Comparison of ENCODE assay signal across 8 mouse cellular contexts in the genomic region with DNA sequence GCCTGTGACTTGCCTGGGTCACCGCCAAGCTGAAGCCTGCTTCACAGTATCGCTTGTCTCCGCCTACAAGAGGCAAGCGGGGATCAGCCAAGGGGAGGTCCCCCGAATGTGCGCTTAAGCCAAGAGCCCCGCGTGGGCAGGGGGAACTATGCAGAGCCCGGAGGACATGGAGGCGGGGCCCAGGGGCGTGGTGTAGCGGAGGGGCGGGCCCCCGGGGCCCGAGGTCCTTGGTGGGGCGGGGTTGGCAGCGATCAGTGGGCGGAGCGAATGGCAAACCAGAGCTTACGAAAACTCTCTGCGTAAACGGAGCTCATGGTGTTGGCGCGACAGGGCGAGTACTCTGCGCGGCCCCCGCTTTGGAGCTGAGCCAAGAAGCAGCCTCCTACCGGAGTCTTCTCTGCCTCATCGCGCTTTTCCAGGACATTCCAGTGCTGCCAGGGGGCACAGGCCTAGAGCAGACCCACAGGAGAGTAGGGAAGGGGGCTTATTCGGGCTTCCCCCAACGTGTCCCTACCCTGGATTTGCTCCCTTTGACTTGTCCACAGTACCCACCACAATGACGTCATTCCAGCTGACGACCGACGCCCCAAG. TPM values are rescaled to one million over a fixed set of nuclear protein-coding genes. Genes with fewer than 3 reads are reported as not detected.
A peak's percentile ranks its signal among the peaks of the same experiment; 100 is the strongest.
DNase-seq lines count a peak whose midpoint lies in the region; ATAC-seq and TF ChIP-seq lines count a peak whose summit lies in the region.

No protein-coding gene starts in this region.

- no peaks in the 10 kb centered on the region for H3K9me3 ChIP-seq in forebrain, embryonic 10.5 days
- no peaks in the 10 kb centered on the region for H3K9me3 ChIP-seq in heart, embryonic 15.5 days (replicated peaks)
- H3K9me3 ChIP-seq in liver, embryonic 14.5 days (ENCODE audit: control insufficient read depth, low read length), result no peaks in the 10 kb centered on the region
- no peaks in the 10 kb centered on the region for H3K9me3 ChIP-seq in neural tube, embryonic 11.5 days (ENCODE audit: control insufficient read depth, low read length)
- no peaks in the 10 kb centered on the region for H3K9me3 ChIP-seq in stomach, postnatal 0 days (ENCODE audit: control insufficient read depth, low read length)

- under 1% methylated on average over 37 of the region's 37 CpGs for WGBS in forebrain, embryonic 10.5 days
- WGBS in heart, embryonic 15.5 days, result under 1% methylated on average over 37 of the region's 37 CpGs
- WGBS in liver, embryonic 14.5 days (ENCODE audit: insufficient replicate concordance), result under 1% methylated on average over 37 of the region's 37 CpGs
- under 1% methylated on average over 37 of the region's 37 CpGs for WGBS in neural tube, embryonic 11.5 days
- 0% methylated on average over 36 of the region's 37 CpGs for WGBS in stomach, postnatal 0 days

- peak overlapping the region; percentile 60 for H3K4me3 ChIP-seq in forebrain, embryonic 10.5 days
- H3K4me3 ChIP-seq in heart, embryonic 15.5 days, result peak overlapping the region; percentile 52
- peak overlapping the region; percentile 37 to 52 for H3K4me3 ChIP-seq in liver, embryonic 14.5 days (ENCODE audit: insufficient read depth in 1 of 2, low read depth in 2 of 2, low read length in 2 of 2)
- peak overlapping the region; percentile 23 for H3K4me3 ChIP-seq in neural tube, embryonic 11.5 days (ENCODE audit: low read depth, low read length)
- peak overlapping the region; percentile 40 for H3K4me3 ChIP-seq in stomach, postnatal 0 days (ENCODE audit: low read depth, low read length)

- H3K4me2 ChIP-seq in heart, embryonic 15.5 days, result peak overlapping the region; percentile 89
- H3K4me2 ChIP-seq in liver, embryonic 14.5 days (ENCODE audit: low read depth), result peak overlapping the region; percentile 67
- peak overlapping the region; percentile 51 for H3K4me2 ChIP-seq in neural tube, embryonic 11.5 days (ENCODE audit: low read depth)
- H3K4me2 ChIP-seq in stomach, postnatal 0 days (replicated peaks; ENCODE audit: low read depth), result peak overlapping the region; percentile 80

- peak overlapping the region; percentile 79 for H3K27ac ChIP-seq in forebrain, embryonic 10.5 days
- peak overlapping the region; percentile 77 for H3K27ac ChIP-seq in heart, embryonic 15.5 days
- no peak overlapping the region for H3K27ac ChIP-seq in liver, embryonic 14.5 days
- no peak overlapping the region for H3K27ac ChIP-seq in neural tube, embryonic 11.5 days (ENCODE audit: low read depth, low read length)
- peak overlapping the region; percentile 91 for H3K27ac ChIP-seq in stomach, postnatal 0 days (replicated peaks)

- peak overlapping the region; percentile 58; the same call in 1 of the 2 replicates for H3K9ac ChIP-seq in heart, embryonic 15.5 days
- H3K9ac ChIP-seq in liver, embryonic 14.5 days (replicated peaks), result peak overlapping the region; percentile 23
- H3K9ac ChIP-seq in neural tube, embryonic 11.5 days (ENCODE audit: low read length), result peak overlapping the region; percentile 10; the same call in 1 of the 2 replicates
- peak overlapping the region; percentile 54 for H3K9ac ChIP-seq in stomach, postnatal 0 days (ENCODE audit: low read length)

- peaks cover 29% of the 10 kb centered on the region for H3K4me1 ChIP-seq in forebrain, embryonic 10.5 days
- peaks cover 35% of the 10 kb centered on the region for H3K4me1 ChIP-seq in heart, embryonic 15.5 days (replicated peaks)
- peaks cover 22 to 39% of the 10 kb centered on the region in 2 experiments for H3K4me1 ChIP-seq in liver, embryonic 14.5 days (replicated peaks; ENCODE audit: control insufficient read depth in 2 of 2, insufficient read depth in 2 of 2, low read length in 1 of 2)
- H3K4me1 ChIP-seq in neural tube, embryonic 11.5 days (ENCODE audit: control insufficient read depth, insufficient read depth, low read length), result no peaks in the 10 kb centered on the region
- H3K4me1 ChIP-seq in stomach, postnatal 0 days (replicated peaks; ENCODE audit: control insufficient read depth, insufficient read depth), result peaks cover 6% of the 10 kb centered on the region

- H3K27me3 ChIP-seq in forebrain, embryonic 10.5 days (ENCODE audit: poor library complexity, severe bottlenecking), result peaks cover 60% of the 10 kb centered on the region
- H3K27me3 ChIP-seq in heart, embryonic 15.5 days, result no peaks in the 10 kb centered on the region
- no peaks in the 10 kb centered on the region for H3K27me3 ChIP-seq in liver, embryonic 14.5 days (ENCODE audit: control insufficient read depth, insufficient read depth, low read length)
- H3K27me3 ChIP-seq in neural tube, embryonic 11.5 days (ENCODE audit: control insufficient read depth, insufficient read depth, low read length), result 0 out of 2 replicates have a peak, but pooled peaks cover 2% of the 10 kb centered on the region
- no peaks in the 10 kb centered on the region for H3K27me3 ChIP-seq in stomach, postnatal 0 days (ENCODE audit: control insufficient read depth, insufficient read depth, low read length)

- TF ChIP-seq EP300 in liver, embryonic 14.5 days (IDR thresholded peaks at IDR 0.05; ENCODE audit: low read depth), result no peak
- no peak for TF ChIP-seq EP300 in stomach, postnatal 0 days (optimal IDR thresholded peaks at IDR 0.05)

- no peaks in the 10 kb centered on the region for H3K36me3 ChIP-seq in forebrain, embryonic 10.5 days (replicated peaks)
- H3K36me3 ChIP-seq in heart, embryonic 15.5 days, result no peaks in the 10 kb centered on the region
- H3K36me3 ChIP-seq in liver, embryonic 14.5 days (replicated peaks; ENCODE audit: control insufficient read depth, insufficient read depth, low read depth), result no peaks in the 10 kb centered on the region
- no peaks in the 10 kb centered on the region for H3K36me3 ChIP-seq in neural tube, embryonic 11.5 days (ENCODE audit: control insufficient read depth, insufficient read depth, low read length)
- no peaks in the 10 kb centered on the region for H3K36me3 ChIP-seq in stomach, postnatal 0 days (ENCODE audit: control insufficient read depth, insufficient read depth, low read length)

- DNase-seq in CD8-positive naive resting alpha-beta T cell, adult 2 months (ENCODE audit: low read depth in 2 of 2, low spot score in 2 of 2), result peak; percentile 79 to 90
- peak; percentile 92 for DNase-seq in c-Kit-positive CD71-negative TER-119-negative erythroid progenitor cells, embryonic 14.5 days (ENCODE audit: low read depth)
- peak; percentile 91 for DNase-seq in forebrain, embryonic 10.5 days (ENCODE audit: extremely low spot score, low spot score)
- DNase-seq in kidney, postnatal 25 days, result peak; percentile 98
- peak; percentile 77 to 84 (median 82) for DNase-seq in liver, embryonic 14.5 days (ENCODE audit: low read depth in 3 of 3, low spot score in 3 of 3)
- peak; percentile 91 for DNase-seq in neural tube, embryonic 11.5 days (ENCODE audit: low spot score)
- DNase-seq in stomach, postnatal 0 days (ENCODE audit: low spot score), result peak; percentile 99

- no peak for TF ChIP-seq CTCF in liver, embryonic 14.5 days (IDR thresholded peaks at IDR 0.05; ENCODE audit: low read depth)
- no peak for TF ChIP-seq CTCF in stomach, postnatal 0 days (IDR thresholded peaks at IDR 0.05; ENCODE audit: low read depth)

- peak; percentile 95 for ATAC-seq in heart, embryonic 15.5 days (replicated peaks; ENCODE audit: insufficient number of reproducible peaks, insufficient read depth, low FRiP score, low read depth)
- peak; percentile 82 for ATAC-seq in liver, embryonic 14.5 days (ENCODE audit: insufficient read depth)
- ATAC-seq in neural tube, embryonic 11.5 days (ENCODE audit: insufficient read depth, low FRiP score, low TSS enrichment), result peak; percentile 79
- ATAC-seq in stomach, postnatal 0 days (ENCODE audit: low FRiP score, low TSS enrichment), result peak; percentile 95

RNA-seq across cellular contexts. Expression of gene Itga2b, which starts 2.8 kb away (rescaled TPM):
- polyA plus RNA-seq in forebrain, embryonic 10.5 days (2016; fragmentation: Nextera tagmentation; extraction: Ambion mirVana), result 5.0 and 6.4 TPM in 2 replicates
- polyA plus RNA-seq in heart, embryonic 15.5 days (2015; fragmentation: Nextera tagmentation; extraction: Ambion mirVana), result 8.7 TPM in 2 replicates
- polyA plus RNA-seq in liver, embryonic 14.5 days (2012; rRNA removed), result 28.4 and 35.4 TPM in 2 replicates
- polyA plus RNA-seq in liver, embryonic 14.5 days (2014; fragmentation: Nextera tagmentation; extraction: Ambion mirVana), result 20.0 and 27.3 TPM in 2 replicates
- polyA plus RNA-seq in neural tube, embryonic 11.5 days (2014; fragmentation: Nextera tagmentation; extraction: Ambion mirVana), result 5.3 and 6.1 TPM in 2 replicates
- 5.4 and 6.5 TPM in 2 replicates for polyA plus RNA-seq in stomach, postnatal 0 days (2015; fragmentation: Nextera tagmentation; extraction: Ambion mirVana)

RNA-seq across cellular contexts. Expression of gene Fam171a2, which starts 19.7 kb away (rescaled TPM):
- polyA plus RNA-seq in forebrain, embryonic 10.5 days (2016; fragmentation: Nextera tagmentation; extraction: Ambion mirVana), result 2.2 and 2.8 TPM in 2 replicates
- polyA plus RNA-seq in heart, embryonic 15.5 days (2015; fragmentation: Nextera tagmentation; extraction: Ambion mirVana), result 2.7 and 5.7 TPM in 2 replicates
- polyA plus RNA-seq in liver, embryonic 14.5 days (2012; rRNA removed), result 1.6 and 2.0 TPM in 2 replicates
- 0.17 and 0.35 TPM in 2 replicates for polyA plus RNA-seq in liver, embryonic 14.5 days (2014; fragmentation: Nextera tagmentation; extraction: Ambion mirVana)
- polyA plus RNA-seq in neural tube, embryonic 11.5 days (2014; fragmentation: Nextera tagmentation; extraction: Ambion mirVana), result 11.6 and 12.0 TPM in 2 replicates
- 2.0 and 2.9 TPM in 2 replicates for polyA plus RNA-seq in stomach, postnatal 0 days (2015; fragmentation: Nextera tagmentation; extraction: Ambion mirVana)

RNA-seq across cellular contexts. Expression of gene Grn, which starts 37.0 kb away (rescaled TPM):
- polyA plus RNA-seq in forebrain, embryonic 10.5 days (2016; fragmentation: Nextera tagmentation; extraction: Ambion mirVana), result 66.2 and 70.1 TPM in 2 replicates
- polyA plus RNA-seq in heart, embryonic 15.5 days (2015; fragmentation: Nextera tagmentation; extraction: Ambion mirVana), result 198 and 242 TPM in 2 replicates
- polyA plus RNA-seq in liver, embryonic 14.5 days (2012; rRNA removed), result 25.4 and 28.9 TPM in 2 replicates
- 34.1 and 41.4 TPM in 2 replicates for polyA plus RNA-seq in liver, embryonic 14.5 days (2014; fragmentation: Nextera tagmentation; extraction: Ambion mirVana)
- 54.2 and 54.8 TPM in 2 replicates for polyA plus RNA-seq in neural tube, embryonic 11.5 days (2014; fragmentation: Nextera tagmentation; extraction: Ambion mirVana)
- 126 and 142 TPM in 2 replicates for polyA plus RNA-seq in stomach, postnatal 0 days (2015; fragmentation: Nextera tagmentation; extraction: Ambion mirVana)

RNA-seq across cellular contexts. Expression of gene Slc25a39, which starts 59.4 kb away (rescaled TPM):
- polyA plus RNA-seq in forebrain, embryonic 10.5 days (2016; fragmentation: Nextera tagmentation; extraction: Ambion mirVana), result 255 and 262 TPM in 2 replicates
- 293 and 321 TPM in 2 replicates for polyA plus RNA-seq in heart, embryonic 15.5 days (2015; fragmentation: Nextera tagmentation; extraction: Ambion mirVana)
- polyA plus RNA-seq in liver, embryonic 14.5 days (2012; rRNA removed), result 167 and 187 TPM in 2 replicates
- 339 and 363 TPM in 2 replicates for polyA plus RNA-seq in liver, embryonic 14.5 days (2014; fragmentation: Nextera tagmentation; extraction: Ambion mirVana)
- 174 and 184 TPM in 2 replicates for polyA plus RNA-seq in neural tube, embryonic 11.5 days (2014; fragmentation: Nextera tagmentation; extraction: Ambion mirVana)
- 189 and 200 TPM in 2 replicates for polyA plus RNA-seq in stomach, postnatal 0 days (2015; fragmentation: Nextera tagmentation; extraction: Ambion mirVana)

Comparison
In these comparisons a context has a peak if more than half of its experiments do, and no peak if none do; other contexts are left out.
1. H3K27ac ChIP-seq: peak in forebrain, embryonic 10.5 days (single experiment), heart, embryonic 15.5 days (single experiment) and stomach, postnatal 0 days (single experiment); none in liver, embryonic 14.5 days (single experiment) and neural tube, embryonic 11.5 days (single experiment).
2. Peak in every context shown above with its lines, with median percentiles within 50 percentile points of each other: DNase-seq, H3K4me3 ChIP-seq, ATAC-seq, H3K4me2 ChIP-seq and H3K9ac ChIP-seq.